Mouse (Mus musculus) ES-E14 (cell line): ENCODE data around the gene Orm2.

Source experiments
- MAFK ChIP-seq: IDR thresholded peaks from 2 replicates; pipeline ENCODE4 v1.6.1; 2014; ENCODE audit warnings: mild to moderate bottlenecking, low read depth, low read length, inconsistent platforms; ENCODE audit not compliant: insufficient read depth
- ZNF384 ChIP-seq: IDR thresholded peaks from 2 replicates; pipeline ENCODE4 v1.6.1; 2012; ENCODE audit warnings: low read depth, low read length, inconsistent platforms

GRCm38 (mm10) chr4:63371890-63372289 is 9.6 kb downstream of the Orm2 start:
- TF ChIP-seq MAFK: no peak
- TF ChIP-seq ZNF384: no peak
